Comparison of ENCODE assay signal across 8 mouse cellular contexts in the genomic region with DNA sequence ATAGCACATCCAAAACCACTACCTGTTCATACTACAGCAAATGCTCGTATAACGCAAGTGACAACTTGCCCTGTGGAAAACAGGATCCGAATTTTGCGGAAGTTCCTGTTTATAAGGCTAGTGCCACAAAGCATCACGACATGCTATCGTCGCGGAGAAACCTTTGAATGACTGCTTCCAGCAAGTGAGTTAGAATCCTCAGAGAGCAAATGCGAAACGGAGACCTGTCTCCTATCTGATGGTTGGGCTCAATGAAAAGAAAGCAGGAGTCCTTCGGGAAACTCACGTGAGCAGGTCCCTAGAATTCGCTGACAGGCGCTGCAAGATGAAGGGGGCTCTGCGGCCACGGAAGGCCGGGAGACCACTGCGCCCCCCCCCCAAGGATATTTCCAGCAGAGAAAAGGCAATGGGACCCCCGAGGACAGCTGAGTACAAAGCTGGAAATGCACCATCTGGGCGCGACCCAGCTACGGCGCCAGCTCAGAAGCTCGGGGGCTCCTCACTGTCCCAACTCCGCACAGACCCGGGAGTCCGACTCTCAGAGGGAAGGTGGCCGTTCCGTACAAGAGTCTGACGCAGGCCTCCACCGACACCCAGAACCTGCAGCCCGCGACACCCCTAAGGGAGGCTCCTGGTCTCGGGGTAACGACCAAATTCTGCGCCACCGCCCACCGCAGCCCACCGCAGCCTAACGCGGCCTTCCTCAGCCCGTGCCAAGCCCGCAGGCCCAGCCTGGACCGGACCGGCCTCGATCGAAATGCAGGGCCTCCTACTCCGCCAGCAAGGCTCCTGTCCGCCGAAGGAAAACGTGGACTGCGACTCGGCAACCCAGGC. TPM values are rescaled to one million over a fixed set of nuclear protein-coding genes. Genes with fewer than 3 reads are reported as not detected.
DNase-seq lines count a peak whose midpoint lies in the region; ATAC-seq lines count a peak whose summit lies in the region.

No protein-coding gene starts in this region.

- no peaks in the 10 kb centered on the region for H3K27me3 ChIP-seq in liver, embryonic 12.5 days (replicated peaks)

- WGBS in liver, embryonic 12.5 days (ENCODE audit: insufficient replicate concordance) = under 1% methylated on average over 53 of the region's 53 CpGs

- H3K9me3 ChIP-seq in liver, embryonic 12.5 days (replicated peaks) = no peaks in the 10 kb centered on the region

- H3K27ac ChIP-seq in liver, embryonic 12.5 days = peak overlapping the region; percentile 94

- H3K9ac ChIP-seq in liver, embryonic 12.5 days = peak overlapping the region; percentile 95

- H3K4me3 ChIP-seq in liver, embryonic 12.5 days = peak overlapping the region; percentile 99

- peaks cover 38% of the 10 kb centered on the region for H3K4me1 ChIP-seq in liver, embryonic 12.5 days

- peak; percentile 25 for ATAC-seq in erythroid progenitor cell, adult 5-6 weeks (replicated peaks; ENCODE audit: low FRiP score, poor library complexity, severe bottlenecking)
- ATAC-seq in liver, embryonic 12.5 days = peak; percentile 47

- peak; percentile 8 to 20 for DNase-seq in heart, adult 18-20 months
- DNase-seq in heart, postnatal 25 days (ENCODE audit: low spot score) = no peak
- peak; percentile 92 for DNase-seq in MEL-GATA-1-ER (ENCODE audit: extremely low read depth, low read depth)
- peak; percentile 49 for DNase-seq in induced T-regulatory cell, adult 2 months (ENCODE audit: low read depth)
- peak; percentile 6 to 24 for DNase-seq in natural killer cell, adult 2 months (ENCODE audit: low spot score in 2 of 2)
- DNase-seq in urinary bladder, postnatal 10 days (ENCODE audit: low spot score) = no peak

- peaks cover 33% of the 10 kb centered on the region for H3K36me3 ChIP-seq in liver, embryonic 12.5 days

- peak overlapping the region; percentile 79 for H3K4me2 ChIP-seq in liver, embryonic 12.5 days

- intact Hi-C loops in heart, postnatal 25 days (cut with DNase I) = loop anchor here (10.0 kb wide), 1 partner anchor 224 kb away; the partner anchor contains the start of gene Dhps

RNA-seq across cellular contexts. Expression of gene Orc6, which starts 0.6 kb away (rescaled TPM):
- total RNA-seq in heart, adult 18-20 months (2021) = 1 to 10 TPM; 5.8 to 6.8 TPM
- 1 to 10 TPM; 7.0 to 7.9 TPM for total RNA-seq in heart, postnatal 25 days (2021)
- 132 and 186 TPM in 2 replicates for total RNA-seq in erythroid progenitor cell, adult 5-6 weeks (2015; ENCODE audit: low replicate concordance)
- 128 and 184 TPM in 2 replicates for total RNA-seq in erythroid progenitor cell, adult 5-6 weeks (2017; ENCODE audit: low replicate concordance)
- 111 and 117 TPM in 2 replicates for polyA plus RNA-seq in liver, embryonic 12.5 days (2016; fragmentation: Nextera tagmentation; extraction: Ambion mirVana)

RNA-seq across cellular contexts. Expression of gene Vps35, which starts 0.8 kb away (rescaled TPM):
- 10 to 100 TPM; 69.0 to 71.6 TPM for total RNA-seq in heart, adult 18-20 months (2021)
- 10 to 100 TPM; 64.5 to 70.6 TPM for total RNA-seq in heart, postnatal 25 days (2021)
- total RNA-seq in erythroid progenitor cell, adult 5-6 weeks (2015; ENCODE audit: low replicate concordance) = 89.0 and 125 TPM in 2 replicates
- 85.3 and 118 TPM in 2 replicates for total RNA-seq in erythroid progenitor cell, adult 5-6 weeks (2017; ENCODE audit: low replicate concordance)
- 129 and 133 TPM in 2 replicates for polyA plus RNA-seq in liver, embryonic 12.5 days (2016; fragmentation: Nextera tagmentation; extraction: Ambion mirVana)

Comparison
In these comparisons a context has a peak if more than half of its experiments do, and no peak if none do; other contexts are left out.
1. DNase-seq: peak in heart, adult 18-20 months (2 of 2), MEL-GATA-1-ER (single experiment), induced T-regulatory cell, adult 2 months (single experiment) and natural killer cell, adult 2 months (2 of 2); none in heart, postnatal 25 days (single experiment) and urinary bladder, postnatal 10 days (single experiment).
2. RNA of gene Orc6, which starts 0.6 kb away (total RNA-seq): 128 to 186 TPM in erythroid progenitor cell, adult 5-6 weeks; 7.0 to 7.9 TPM in heart, postnatal 25 days and 5.8 to 6.8 TPM in heart, adult 18-20 months; every median in the first group is over 10 times any median in the second.